Mouse (Mus musculus) kidney, postnatal 0 days (tissue): Measurements from ENCODE around the gene Armc2. TPM values are rescaled to one million over a fixed set of nuclear protein-coding genes. Genes with fewer than 3 reads are reported as not detected.

Source experiments
- ATAC-seq: fragments of 200-750 bp; cut with Nextera tagmentation; replicated peaks from 2 replicates; pipeline ENCODE4 v1.8.0; 2017; ENCODE audit warnings: low read depth, moderate number of reproducible peaks, moderate TSS enrichment, moderate library complexity; ENCODE audit not compliant: low FRiP score
- DNase-seq: peaks from one replicate; pipeline ENCODE4 v3.0.0-alpha.2; 2016; ENCODE audit warnings: low spot score
- H3K27ac ChIP-seq: fragments of 300-500 bp; sonication (generic); 2 replicates; pipeline ENCODE4 v1.5.1; 2014; ENCODE audit warnings: mild to moderate bottlenecking
- H3K27me3 ChIP-seq: fragments of 300-500 bp; sonication (generic); 2 replicates; pipeline ENCODE4 v1.6.1; 2014; ENCODE audit warnings: low read length, mixed read lengths; ENCODE audit not compliant: insufficient read depth
- H3K36me3 ChIP-seq: fragments of 300-500 bp; sonication (generic); 2 replicates; pipeline ENCODE4 v1.6.1; 2014; ENCODE audit warnings: low read length, mixed read lengths; ENCODE audit not compliant: insufficient read depth
- H3K4me1 ChIP-seq: fragments of 300-500 bp; sonication (generic); replicated peaks from 2 replicates; pipeline ENCODE4 v1.6.1; 2014; ENCODE audit warnings: antibody characterized with exemption, low read length, mixed read lengths; ENCODE audit not compliant: insufficient read depth
- H3K4me2 ChIP-seq: fragments of 300-500 bp; sonication (generic); 2 replicates; pipeline ENCODE4 v1.6.1; 2014; ENCODE audit warnings: mild to moderate bottlenecking, low read length, moderate library complexity, mixed read lengths
- H3K4me3 ChIP-seq: fragments of 300-500 bp; sonication (generic); replicated peaks from 2 replicates; pipeline ENCODE4 v1.5.1; 2014; ENCODE audit warnings: low read depth, low read length
- H3K9ac ChIP-seq: fragments of 300-500 bp; sonication (generic); 2 replicates; pipeline ENCODE4 v1.6.1; 2014; ENCODE audit warnings: low read depth, low read length
- H3K9me3 ChIP-seq: fragments of 300-500 bp; sonication (generic); replicated peaks from 2 replicates; pipeline ENCODE4 v1.6.1; 2016; ENCODE audit warnings: low read length, inconsistent platforms, mixed read lengths
- CTCF ChIP-seq: IDR thresholded peaks from 2 replicates; pipeline ENCODE4 v1.5.1; 2016; ENCODE audit warnings: antibody characterized with exemption, low read depth, mild to moderate bottlenecking, moderate library complexity
- WGBS: fragments of 180-500 bp; shearing (Covaris S2); extraction: QIAGEN DNeasy Blood & Tissue Kit; methylation state at CpG from one replicate; pipeline ENCODE4 v1.1.7; 2014; 5-methylcytosine and 5-hydroxymethylcytosine counted together
- polyA plus RNA-seq: library from polyadenylated mRNA; unstranded; fragments of >200 nt; fragmentation: Nextera tagmentation; extraction: Ambion mirVana; gene quantifications from 2 replicates; pipeline ENCODE4 v1.2.1, GENCODE M21; 2015

Gene Armc2
- polyA plus RNA-seq, 1 experiment from 2014 or later = 0.71 TPM

DNA sequence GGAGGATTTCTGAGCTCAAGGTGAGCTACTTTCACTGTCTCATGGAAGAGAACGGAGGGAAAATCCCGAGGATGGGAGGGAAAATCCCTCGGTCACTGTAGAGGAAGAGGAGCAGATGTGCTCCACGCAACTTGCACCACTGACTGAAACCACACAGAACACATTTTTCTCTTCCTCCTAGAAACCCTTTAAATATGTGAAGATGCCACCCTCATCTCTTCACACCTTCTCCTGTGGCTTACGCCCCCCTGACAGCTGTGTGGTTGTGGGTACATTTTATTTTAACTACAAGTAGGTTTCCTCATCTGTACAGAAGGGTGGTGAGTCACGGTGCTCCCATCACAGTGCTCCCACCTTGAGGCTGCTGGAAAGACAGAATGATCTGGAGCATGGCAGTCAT, 34.0 kb downstream of the Armc2 start:
- 89% methylated on average over 6 of the region's 6 CpGs for WGBS
- H3K27me3 ChIP-seq = no peaks in the 10 kb centered on the region
- ATAC-seq (no peak), DNase-seq (no peak)
- no peak for TF ChIP-seq CTCF
- H3K9ac ChIP-seq = no peak overlapping the region
- H3K4me3 ChIP-seq = no peak overlapping the region
- no peaks in the 10 kb centered on the region for H3K9me3 ChIP-seq
- H3K4me1 ChIP-seq = no peaks in the 10 kb centered on the region
- H3K4me2 ChIP-seq = no peak overlapping the region
- H3K36me3 ChIP-seq = no peaks in the 10 kb centered on the region
- H3K27ac ChIP-seq = no peak overlapping the region

DNA sequence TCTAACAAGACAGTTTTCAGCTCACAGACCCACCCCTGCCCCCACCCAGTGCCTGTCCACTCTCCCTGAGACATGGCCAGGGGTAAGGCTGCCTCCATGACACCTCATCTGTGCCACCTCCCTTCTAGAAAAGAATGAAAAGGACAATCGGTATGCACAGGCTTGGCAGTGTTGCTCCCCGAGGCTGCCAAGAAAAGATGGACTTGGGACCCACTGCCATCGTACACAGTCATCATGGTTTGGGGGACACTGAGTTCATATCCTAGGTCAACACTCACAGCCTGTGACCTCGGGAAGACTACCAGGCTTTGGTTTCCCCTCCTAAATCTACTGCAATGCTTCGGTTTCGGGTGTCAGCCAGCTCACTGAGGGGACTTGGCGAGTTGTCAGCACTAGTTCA, 35.4 kb downstream of the Armc2 start:
- no peaks in the 10 kb centered on the region for H3K4me1 ChIP-seq
- 49% methylated on average over 7 of the region's 7 CpGs for WGBS
- ATAC-seq (no peak), DNase-seq (no peak)
- no peak overlapping the region for H3K9ac ChIP-seq
- no peaks in the 10 kb centered on the region for H3K36me3 ChIP-seq
- no peak overlapping the region for H3K4me3 ChIP-seq
- TF ChIP-seq CTCF = no peak
- no peaks in the 10 kb centered on the region for H3K9me3 ChIP-seq
- no peaks in the 10 kb centered on the region for H3K27me3 ChIP-seq
- H3K27ac ChIP-seq = no peak overlapping the region
- no peak overlapping the region for H3K4me2 ChIP-seq

DNA sequence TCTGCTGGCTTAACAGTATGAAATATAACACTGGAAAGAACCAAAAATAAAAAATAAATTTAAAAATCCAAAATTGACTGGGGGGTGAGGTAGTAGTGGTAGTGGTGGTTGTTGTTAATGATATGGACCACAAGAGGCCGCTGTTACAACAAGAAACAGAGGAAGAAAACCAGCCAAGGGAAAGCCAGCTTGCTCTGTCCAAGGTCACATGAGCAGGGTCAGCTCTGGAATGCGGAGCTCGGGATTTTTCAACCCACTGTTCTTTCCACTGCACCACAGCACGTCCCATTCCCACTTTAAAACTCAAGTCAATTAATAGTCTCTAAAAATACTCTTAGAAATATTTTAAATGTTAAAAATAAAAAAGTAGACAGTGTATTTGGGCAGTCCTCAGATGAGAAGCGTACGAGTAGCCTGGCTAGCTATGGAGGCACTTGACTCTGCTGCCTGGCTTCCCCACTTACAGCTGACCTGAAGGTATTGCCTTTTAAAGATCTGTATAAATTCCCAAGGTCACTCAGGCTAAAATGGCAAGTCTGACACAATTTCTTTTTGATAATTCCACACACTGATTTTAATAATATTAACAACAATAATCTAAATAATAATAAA, 37.4 kb downstream of the Armc2 start:
- Histone ChIP-seq H3K27me3 (no peaks in the 10 kb centered on the region), H3K4me2 (no peak overlapping the region), H3K9ac (no peak overlapping the region), H3K36me3 (no peaks in the 10 kb centered on the region), H3K4me3 (no peak overlapping the region), H3K27ac (no peak overlapping the region), H3K4me1 (no peaks in the 10 kb centered on the region), H3K9me3 (no peaks in the 10 kb centered on the region)
- DNase-seq (peak; percentile 96), ATAC-seq (peak; percentile 71)
- WGBS = 21% methylated on average over 6 of the region's 6 CpGs
- TF ChIP-seq CTCF = peak; percentile 71

DNA sequence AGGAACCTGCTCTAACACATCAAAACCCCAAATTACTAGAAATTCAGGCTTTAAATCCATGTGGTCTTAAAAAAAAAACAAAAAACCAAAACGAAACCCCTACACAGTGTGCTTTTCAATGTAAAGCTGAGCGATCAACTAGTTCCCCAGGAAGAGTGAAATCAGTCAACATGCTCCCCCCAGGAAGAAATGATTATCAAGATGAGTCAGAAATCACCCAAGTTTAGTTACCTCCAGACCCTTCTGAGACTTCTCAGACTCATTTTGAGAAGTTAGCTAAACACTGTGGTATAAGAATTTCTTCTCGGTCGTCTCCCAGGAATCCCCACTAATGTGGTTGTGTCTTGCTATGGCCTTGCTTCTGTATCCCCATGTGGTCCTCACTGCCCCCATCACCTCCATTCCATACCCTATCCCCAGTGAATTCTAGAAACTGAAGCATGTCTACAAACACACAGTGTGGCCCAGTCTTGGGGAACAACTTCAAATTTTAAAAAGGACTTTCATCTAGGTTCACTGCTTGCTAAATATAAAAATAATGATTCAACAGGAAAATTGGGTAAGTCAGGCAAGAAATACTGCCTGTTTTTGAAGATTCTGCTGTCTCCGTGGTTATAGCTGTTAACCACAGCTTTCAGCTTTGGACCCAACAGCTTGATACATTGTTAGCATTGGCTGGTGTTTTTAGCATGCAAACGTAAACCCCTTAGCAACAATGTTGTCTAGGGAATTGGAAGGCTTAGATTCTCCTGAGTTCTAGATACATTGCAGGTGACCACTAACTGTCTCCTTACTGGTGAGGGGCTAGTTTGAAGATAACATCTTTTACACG, 39.6 kb downstream of the Armc2 start:
- no peaks in the 10 kb centered on the region for H3K4me1 ChIP-seq
- no peak overlapping the region for H3K9ac ChIP-seq
- TF ChIP-seq CTCF = no peak
- no peaks in the 10 kb centered on the region for H3K27me3 ChIP-seq
- no peak overlapping the region for H3K4me2 ChIP-seq
- H3K27ac ChIP-seq = no peak overlapping the region
- WGBS = 78% methylated on average over 7 of the region's 7 CpGs
- H3K4me3 ChIP-seq = no peak overlapping the region
- no peak for DNase-seq
- H3K9me3 ChIP-seq = no peaks in the 10 kb centered on the region
- ATAC-seq = no peak
- H3K36me3 ChIP-seq = no peaks in the 10 kb centered on the region

DNA sequence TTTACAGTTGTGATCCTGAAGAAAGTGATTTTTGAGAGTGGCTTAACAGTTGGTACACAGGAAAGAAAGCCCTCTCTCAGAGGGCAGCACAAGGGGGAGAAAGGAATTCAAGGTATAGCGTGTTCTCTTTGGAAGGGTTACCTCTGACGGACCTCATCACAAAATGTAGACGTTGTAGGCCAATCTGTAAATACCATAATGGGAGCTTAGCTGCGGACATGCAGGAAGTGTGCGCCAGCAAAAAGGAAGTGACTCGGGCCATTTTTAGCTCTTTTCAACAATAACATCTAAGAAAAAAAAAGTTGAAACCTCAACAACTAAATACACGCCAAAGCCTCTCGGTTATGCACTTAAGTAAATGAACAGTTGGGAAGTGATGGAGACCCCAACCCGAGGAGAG, 45.6 kb downstream of the Armc2 start:
- Histone ChIP-seq H3K4me3 (no peak overlapping the region), H3K9me3 (no peaks in the 10 kb centered on the region), H3K27me3 (no peaks in the 10 kb centered on the region), H3K4me1 (no peaks in the 10 kb centered on the region), H3K9ac (no peak overlapping the region), H3K36me3 (no peaks in the 10 kb centered on the region), H3K4me2 (no peak overlapping the region), H3K27ac (peak overlapping the region; percentile 25; the same call in 1 of the 2 replicates)
- DNase-seq = no peak
- ATAC-seq = no peak
- 77% methylated on average over 9 of the region's 9 CpGs for WGBS
- no peak for TF ChIP-seq CTCF

DNA sequence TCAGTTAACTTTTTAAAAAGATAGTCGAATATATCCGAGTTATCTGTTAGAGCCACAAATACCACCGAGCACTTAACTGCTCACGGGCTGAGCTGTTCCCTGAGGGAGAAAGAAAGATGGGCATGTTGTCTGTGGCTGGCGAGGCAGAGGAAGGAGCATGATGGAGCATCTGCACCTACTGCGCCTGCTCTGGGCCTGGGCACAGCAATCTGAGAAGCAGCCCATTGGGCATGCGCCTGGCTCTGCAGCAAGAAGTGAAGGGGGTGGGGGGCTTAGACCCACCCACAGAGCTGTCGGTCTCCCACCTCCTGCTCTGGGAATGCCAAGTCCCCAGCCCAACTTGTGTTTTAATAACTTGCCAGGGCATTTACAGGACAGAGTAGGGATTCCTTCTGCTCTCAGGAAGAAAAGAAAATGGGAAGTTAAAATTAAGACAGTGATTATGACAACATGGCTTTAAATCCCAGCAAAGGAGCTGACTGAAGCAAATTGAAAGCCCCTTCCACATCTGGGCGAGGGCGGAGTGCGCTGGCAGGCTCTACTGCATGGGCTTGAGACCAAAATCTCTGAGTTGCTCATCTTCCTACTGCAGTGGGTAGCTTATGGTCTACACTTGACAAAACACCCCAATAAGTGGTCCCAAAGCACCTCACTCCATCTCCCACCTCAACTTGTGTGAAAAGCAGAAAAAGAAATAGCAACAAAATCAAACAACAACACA, 50.2 kb downstream of the Armc2 start:
- no peak for ATAC-seq

More for the DNA sequence above, 50.2 kb downstream of the Armc2 start:
- Histone ChIP-seq H3K9me3 (no peaks in the 10 kb centered on the region), H3K36me3 (no peaks in the 10 kb centered on the region), H3K4me2 (no peak overlapping the region), H3K4me3 (no peak overlapping the region), H3K27me3 (no peaks in the 10 kb centered on the region), H3K27ac (no peak overlapping the region), H3K9ac (no peak overlapping the region), H3K4me1 (no peaks in the 10 kb centered on the region)
- WGBS = 81% methylated on average over 11 of the region's 11 CpGs
- no peak for DNase-seq
- TF ChIP-seq CTCF = no peak
